Mouse (Mus musculus) liver, adult 2 months (tissue): Measurements from ENCODE around the gene Hacd2.

Experiments used
- CTCF ChIP-seq: fragments of 200-500 bp; IDR thresholded peaks from 2 replicates; pipeline ENCODE4 v1.5.1; 2011; ENCODE audit warnings: low read depth, low read length, control low read depth
- POLR2A ChIP-seq: fragments of 200-500 bp; IDR thresholded peaks from 2 replicates; pipeline ENCODE4 v1.6.1; 2011; ENCODE audit warnings: low read length, control low read depth; ENCODE audit not compliant: insufficient read depth; ENCODE audit errors: extremely low read depth

DNA sequence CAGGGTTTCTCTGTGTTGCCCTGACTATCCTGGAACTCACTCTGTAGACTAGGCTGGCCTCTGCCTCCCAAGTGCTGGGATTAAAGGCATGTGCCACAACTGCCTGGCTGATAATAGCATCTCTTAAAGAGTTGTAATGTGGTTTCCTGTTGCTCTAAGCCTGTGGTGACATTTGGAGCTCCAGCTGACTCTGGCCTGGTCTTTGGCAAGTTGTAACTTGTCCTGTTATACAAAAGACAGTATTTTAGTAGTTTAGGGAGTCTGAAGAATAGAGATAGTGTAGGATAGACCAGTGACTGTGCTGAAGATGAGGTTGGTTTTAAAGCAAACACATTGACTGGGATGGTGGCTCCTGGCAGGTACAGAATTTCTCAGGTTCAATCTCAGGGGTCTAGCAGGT lies 52.2 kb downstream of the Hacd2 start:
- no peak for TF ChIP-seq CTCF
- no peak for TF ChIP-seq POLR2A
